Comparison of ENCODE assay signal across 28 mouse cellular contexts in genomic region chr13:32705315-32705714, GRCm38 (mm10).
DNase-seq lines count a peak whose midpoint lies in the region; ATAC-seq and TF ChIP-seq lines count a peak whose summit lies in the region.
"Had no signal": no experiment of that assay in that cellular context is flagged by ENCODE, and none has a peak within 500 bp of the region (broad histone marks: within the 10 kb centered on the region; RNA-seq: fewer than 3 reads in every experiment).

No protein-coding gene starts in this region.

- no peaks in the 10 kb centered on the region for H3K9me3 ChIP-seq in heart, embryonic 12.5 days (replicated peaks)
- H3K9me3 ChIP-seq in lung, embryonic 16.5 days (ENCODE audit: control insufficient read depth, low read length): no peaks in the 10 kb centered on the region
- no peaks in the 10 kb centered on the region for H3K9me3 ChIP-seq in limb, embryonic 13.5 days
- H3K9me3 ChIP-seq: forebrain, embryonic 10.5 days; forebrain, embryonic 15.5 days; hindbrain, embryonic 13.5 days; liver, embryonic 13.5 days; midbrain, embryonic 15.5 days had no signal

- H3K27me3 ChIP-seq in heart, embryonic 12.5 days (replicated peaks): no peaks in the 10 kb centered on the region
- H3K27me3 ChIP-seq in heart, adult 2 months (ENCODE audit: control insufficient read depth, insufficient read depth, low read length): no peaks in the 10 kb centered on the region
- no peaks in the 10 kb centered on the region for H3K27me3 ChIP-seq in lung, embryonic 16.5 days (ENCODE audit: control insufficient read depth, insufficient read depth, low read depth, low read length)
- no peaks in the 10 kb centered on the region for H3K27me3 ChIP-seq in limb, embryonic 13.5 days
- H3K27me3 ChIP-seq: forebrain, embryonic 15.5 days; hindbrain, embryonic 13.5 days; liver, embryonic 13.5 days; midbrain, embryonic 15.5 days had no signal

- intact Hi-C loops in heart, adult 2 months (cut with DNase I): no loop called here

- TF ChIP-seq EP300 in heart, adult 2 months (IDR thresholded peaks at IDR 0.05; ENCODE audit: insufficient read depth, low read depth, low read length): no peak

- H3K9ac ChIP-seq in heart, embryonic 12.5 days: no peak overlapping the region
- no peak overlapping the region for H3K9ac ChIP-seq in heart, adult 2 months (ENCODE audit: low read depth, low read length)
- H3K9ac ChIP-seq in lung, embryonic 16.5 days (ENCODE audit: low read length): no peak overlapping the region
- no peak overlapping the region for H3K9ac ChIP-seq in limb, embryonic 13.5 days
- H3K9ac ChIP-seq: forebrain, embryonic 15.5 days; hindbrain, embryonic 13.5 days; liver, embryonic 13.5 days; midbrain, embryonic 15.5 days had no signal

- no peak for TF ChIP-seq CTCF in heart, adult 2 months (IDR thresholded peaks at IDR 0.05)

- DNase-seq in heart, adult 2 months: no peak
- no peak for DNase-seq in lung, postnatal 36 days
- DNase-seq in left cerebral cortex, adult 9 months (ENCODE audit: low spot score in 2 of 2): no peak
- no peak for DNase-seq in frontal cortex, postnatal 10 days (ENCODE audit: low spot score in 2 of 2)
- DNase-seq: adrenal gland, adult 2 months; adrenal gland, postnatal 36 days; B cell, adult 2 months; cerebellum, adult 2 months; cerebellum, postnatal 14 days; heart, postnatal 36 days; kidney, adult 9 months; kidney, postnatal 10 days; layer of hippocampus, postnatal 36 days; liver, embryonic 13.5 days; lung, adult 18-20 months; right cerebral cortex, postnatal 4 days; thymus, adult 18-20 months; thymus, postnatal 25 days had no signal

- peak overlapping the region; percentile 20; the same call in 1 of the 2 replicates for H3K27ac ChIP-seq in heart, embryonic 12.5 days (ENCODE audit: poor library complexity, severe bottlenecking)
- H3K27ac ChIP-seq in heart, adult 2 months: no peak overlapping the region
- H3K27ac ChIP-seq in lung, embryonic 16.5 days (ENCODE audit: low read length): no peak overlapping the region
- peak overlapping the region; percentile 68; the same call in 1 of the 2 replicates for H3K27ac ChIP-seq in limb, embryonic 13.5 days
- H3K27ac ChIP-seq: forebrain, embryonic 10.5 days; forebrain, embryonic 15.5 days; hindbrain, embryonic 13.5 days; liver, embryonic 13.5 days; macrophage; midbrain, embryonic 15.5 days; stomach, postnatal 0 days had no signal

- ATAC-seq in heart, embryonic 12.5 days (ENCODE audit: insufficient number of reproducible peaks, low FRiP score): no peak
- peak; percentile 51; the same call in 1 of the 2 replicates for ATAC-seq in lung, embryonic 16.5 days (ENCODE audit: low read depth)
- ATAC-seq in limb, embryonic 13.5 days (ENCODE audit: low FRiP score, low read depth): peak; percentile 59; the same call in 1 of the 2 replicates
- ATAC-seq: forebrain, embryonic 15.5 days; intestine, embryonic 16.5 days; midbrain, embryonic 15.5 days had no signal

- H3K79me2 ChIP-seq in heart, adult 2 months (replicated peaks; ENCODE audit: control insufficient read depth, insufficient read depth, low read length): no peaks in the 10 kb centered on the region

- 37% methylated on average over 1 of the region's 1 CpGs for WGBS in heart, embryonic 12.5 days
- 71% methylated on average over 1 of the region's 1 CpGs for WGBS in heart, adult 2 months
- WGBS in lung, embryonic 16.5 days: 30% methylated on average over 1 of the region's 1 CpGs
- 34% methylated on average over 1 of the region's 1 CpGs for WGBS in limb, embryonic 13.5 days

- H3K4me2 ChIP-seq in heart, embryonic 12.5 days: no peak overlapping the region
- no peak overlapping the region for H3K4me2 ChIP-seq in lung, embryonic 16.5 days (ENCODE audit: low read depth, low read length)
- no peak overlapping the region for H3K4me2 ChIP-seq in limb, embryonic 13.5 days (replicated peaks)
- H3K4me2 ChIP-seq: forebrain, embryonic 15.5 days; hindbrain, embryonic 13.5 days; liver, embryonic 13.5 days; midbrain, embryonic 15.5 days had no signal

- no peaks in the 10 kb centered on the region for H3K36me3 ChIP-seq in heart, embryonic 12.5 days
- no peaks in the 10 kb centered on the region for H3K36me3 ChIP-seq in heart, adult 2 months (ENCODE audit: control insufficient read depth, insufficient read depth, low read length)
- H3K36me3 ChIP-seq in lung, embryonic 16.5 days (ENCODE audit: control insufficient read depth, insufficient read depth, low read length): no peaks in the 10 kb centered on the region
- H3K36me3 ChIP-seq in limb, embryonic 13.5 days: no peaks in the 10 kb centered on the region
- H3K36me3 ChIP-seq: forebrain, embryonic 10.5 days; forebrain, embryonic 15.5 days; hindbrain, embryonic 13.5 days; liver, embryonic 13.5 days; midbrain, embryonic 15.5 days had no signal

- no peak for TF ChIP-seq POLR2A in heart, adult 2 months (IDR thresholded peaks at IDR 0.05; ENCODE audit: insufficient read depth, low read depth, low read length)

- H3K4me1 ChIP-seq in heart, embryonic 12.5 days (replicated peaks): peaks cover 28% of the 10 kb centered on the region
- no peaks in the 10 kb centered on the region for H3K4me1 ChIP-seq in heart, adult 2 months (ENCODE audit: control insufficient read depth, insufficient read depth, low read length)
- H3K4me1 ChIP-seq in lung, embryonic 16.5 days (replicated peaks; ENCODE audit: control insufficient read depth, insufficient read depth, low read length): peaks cover 4% of the 10 kb centered on the region; the same call in 1 of the 2 replicates
- H3K4me1 ChIP-seq in limb, embryonic 13.5 days: peaks cover 26% of the 10 kb centered on the region
- H3K4me1 ChIP-seq: forebrain, embryonic 15.5 days; midbrain, embryonic 15.5 days had no signal

- no peak overlapping the region for H3K4me3 ChIP-seq in heart, embryonic 12.5 days
- no peak overlapping the region for H3K4me3 ChIP-seq in heart, adult 2 months
- H3K4me3 ChIP-seq in lung, embryonic 16.5 days (ENCODE audit: low read length): no peak overlapping the region
- no peak overlapping the region for H3K4me3 ChIP-seq in limb, embryonic 13.5 days
- H3K4me3 ChIP-seq: forebrain, embryonic 10.5 days; forebrain, embryonic 15.5 days; hindbrain, embryonic 13.5 days; liver, embryonic 13.5 days; midbrain, embryonic 15.5 days had no signal

Comparison
In these comparisons a context has a peak if more than half of its experiments do, and no peak if none do; other contexts are left out.
1. H3K27ac ChIP-seq: peak in heart, embryonic 12.5 days (single experiment) and limb, embryonic 13.5 days (single experiment); none in heart, adult 2 months (single experiment) and lung, embryonic 16.5 days (single experiment).